Mouse (Mus musculus) lung, postnatal 4 days (tissue): ENCODE measurements around the gene Ranbp3l.

Experiments used
- DNase-seq, 2 experiments: peaks; one replicate each; pipeline ENCODE4 v3.0.0; 2021

Ranbp3l gene

GRCm38 (mm10) chr15:9071556-9072544 lies 104.1 kb downstream of the Ranbp3l start:
- DNase-seq = peak; percentile 65 to 67

- DNase-seq = peak in 1 of 2 experiments; percentile 24
Measured at GRCm38 (mm10) chr15:9072630-9073029, 104.9 kb downstream of the Ranbp3l start.

DNA sequence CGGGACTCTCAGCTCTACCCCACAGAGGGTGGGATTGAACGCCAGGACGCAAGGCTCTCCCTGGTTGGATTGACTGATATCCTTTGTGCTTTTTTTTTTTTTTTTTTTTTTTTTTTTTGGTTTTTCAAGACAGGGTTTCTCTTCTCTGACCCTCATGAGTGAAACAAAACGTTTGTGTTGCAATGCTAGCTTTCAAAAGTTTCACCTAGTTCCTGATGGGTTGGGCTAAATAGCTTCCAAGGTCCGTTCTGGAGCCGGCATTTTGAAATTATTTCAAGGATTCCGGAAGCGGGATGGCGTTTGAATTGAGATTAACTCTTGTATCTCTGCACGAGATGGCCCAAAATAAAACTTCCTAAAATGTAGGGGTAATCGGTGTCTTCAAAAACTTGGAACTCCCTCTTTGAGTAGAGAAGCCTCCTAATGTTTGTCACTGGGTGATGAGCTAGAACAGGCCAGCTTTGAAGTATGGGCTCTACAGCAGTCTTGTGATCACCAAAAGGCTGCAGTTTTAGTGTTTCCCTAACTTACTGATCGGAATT lies 105.4 kb downstream of the Ranbp3l start:
- DNase-seq = no peak

DNA sequence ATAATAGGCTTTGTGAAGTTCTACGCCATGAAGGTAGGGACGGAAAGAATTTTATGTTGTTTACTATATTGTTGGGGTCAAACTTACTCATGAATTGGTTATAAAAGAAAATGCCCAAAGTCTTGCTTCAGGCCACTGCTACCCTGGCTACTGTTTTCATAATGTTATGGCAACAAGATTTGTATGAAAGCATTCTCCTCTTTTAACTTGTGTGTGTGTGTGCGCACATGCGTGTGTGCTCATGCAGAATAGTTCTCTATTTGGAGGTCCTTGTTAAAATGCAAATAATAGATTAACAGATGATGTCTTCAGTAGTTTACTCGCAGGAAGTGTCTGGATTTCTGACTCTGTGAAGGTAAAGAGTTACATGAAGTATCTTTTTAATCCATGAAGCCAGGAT lies 105.9 kb downstream of the Ranbp3l start:
- no peak for DNase-seq

GRCm38 (mm10) chr15:9074139-9074538 lies 106.4 kb downstream of the Ranbp3l start:
- no peak for DNase-seq

DNA sequence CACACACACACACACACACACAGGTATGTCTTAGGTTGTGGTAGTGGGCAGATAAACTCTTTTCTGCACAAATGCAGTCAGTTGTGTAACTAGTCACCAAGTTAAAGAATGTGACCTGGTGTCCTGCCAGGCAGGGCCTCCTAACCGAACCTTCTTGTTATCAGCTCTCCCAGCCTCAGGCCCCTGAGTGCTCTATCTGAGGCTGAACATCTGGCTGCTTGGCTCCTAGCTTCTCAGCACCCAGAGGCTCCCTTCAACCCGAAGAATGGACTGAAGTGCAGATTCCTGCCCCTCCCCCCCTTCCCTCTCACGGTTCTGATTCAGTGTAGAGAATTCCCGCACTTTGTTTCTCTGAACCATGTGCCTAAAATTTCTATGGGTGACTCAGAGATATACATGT lies 106.9 kb downstream of the Ranbp3l start:
- peak; percentile 20 to 43 for DNase-seq

DNA sequence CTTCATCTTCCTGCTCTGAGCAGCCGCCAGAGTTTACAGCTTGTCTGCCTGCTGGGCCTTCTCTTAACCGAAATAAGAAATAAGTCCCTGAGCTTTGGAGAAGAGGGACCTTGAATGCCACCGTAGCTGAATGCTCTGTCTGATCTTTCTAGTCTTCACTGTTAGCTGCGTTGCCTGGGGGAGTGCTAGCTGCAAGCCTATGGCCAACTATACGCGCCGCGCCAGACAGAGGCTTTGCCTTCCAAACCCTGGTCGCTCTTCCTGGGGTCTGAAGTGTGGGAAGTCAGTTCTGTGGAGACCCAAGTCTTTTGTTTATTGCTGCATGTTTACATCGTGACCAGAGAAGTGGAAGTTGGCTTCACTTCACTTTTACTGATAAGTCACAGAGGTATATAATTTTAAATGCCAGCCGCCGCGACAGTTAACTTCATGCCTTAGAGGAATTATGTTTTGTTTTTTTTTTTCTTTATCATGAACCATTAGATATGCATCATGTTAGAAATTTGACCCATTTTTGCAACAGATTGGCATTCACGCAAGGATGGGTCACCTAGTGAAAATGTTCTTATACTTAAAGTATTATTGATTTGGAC lies 108.0 kb downstream of the Ranbp3l start:
- no peak for DNase-seq

DNA sequence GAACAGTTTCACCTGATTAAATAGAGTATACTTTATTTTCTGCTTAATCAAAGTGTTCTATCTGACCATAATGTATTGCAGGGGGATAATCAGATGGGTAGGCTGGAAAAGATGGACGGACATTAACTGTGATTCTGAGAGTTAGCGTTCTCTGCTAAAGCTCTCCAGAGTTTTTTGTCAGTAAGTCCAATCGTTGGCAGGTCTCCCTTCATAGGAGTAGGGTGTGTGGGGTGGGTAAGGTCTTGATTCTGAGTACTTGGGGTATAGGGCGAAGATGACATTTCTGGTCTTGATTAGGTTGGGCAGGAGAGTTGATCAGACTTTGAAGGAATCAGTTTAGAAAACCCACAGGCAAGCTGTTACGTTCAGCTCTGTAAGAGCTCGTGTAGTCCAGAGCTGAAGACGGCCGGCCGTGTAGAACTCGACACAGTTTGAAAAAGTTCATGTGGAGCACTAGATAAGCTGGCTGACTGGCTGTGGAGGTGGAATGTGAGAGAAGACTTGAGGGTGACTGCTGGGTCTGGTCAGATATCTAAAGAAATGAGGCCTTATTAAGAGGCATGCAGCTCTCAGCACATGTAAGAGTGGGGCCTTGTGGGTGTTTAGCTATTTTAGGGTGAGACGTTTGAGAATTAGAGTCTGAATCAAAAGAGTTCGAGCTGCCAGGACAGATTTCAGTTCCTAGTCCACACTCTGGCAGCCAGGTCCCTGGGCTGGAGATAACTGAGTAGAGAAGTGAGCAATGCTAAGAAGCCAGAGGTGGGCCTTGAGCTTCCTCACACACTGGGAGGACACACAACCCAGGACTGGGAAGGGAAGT lies 110.9 kb downstream of the Ranbp3l start:
- no peak for DNase-seq

DNA sequence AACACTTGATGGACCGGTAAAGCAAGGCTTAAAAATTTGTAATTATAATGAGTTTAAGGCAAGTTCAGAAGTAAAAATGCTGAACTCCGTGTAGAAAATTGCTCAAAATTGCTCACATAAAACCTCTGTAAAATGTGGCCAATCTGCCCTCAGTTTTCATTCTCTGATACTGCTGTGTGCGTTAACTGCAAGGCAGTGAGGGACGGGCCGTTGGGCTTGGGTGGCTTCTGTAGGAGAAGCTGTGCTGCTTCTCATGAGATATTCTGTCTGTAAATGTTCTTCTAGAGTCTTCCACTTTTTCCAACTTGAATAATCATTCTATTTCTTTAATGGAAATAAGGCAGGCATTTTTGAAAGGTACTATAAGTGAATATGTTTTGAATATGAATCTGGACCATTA lies 111.9 kb downstream of the Ranbp3l start:
- no peak for DNase-seq

- no peak for DNase-seq
Measured at GRCm38 (mm10) chr15:9080206-9080605, 112.5 kb downstream of the Ranbp3l start.

DNA sequence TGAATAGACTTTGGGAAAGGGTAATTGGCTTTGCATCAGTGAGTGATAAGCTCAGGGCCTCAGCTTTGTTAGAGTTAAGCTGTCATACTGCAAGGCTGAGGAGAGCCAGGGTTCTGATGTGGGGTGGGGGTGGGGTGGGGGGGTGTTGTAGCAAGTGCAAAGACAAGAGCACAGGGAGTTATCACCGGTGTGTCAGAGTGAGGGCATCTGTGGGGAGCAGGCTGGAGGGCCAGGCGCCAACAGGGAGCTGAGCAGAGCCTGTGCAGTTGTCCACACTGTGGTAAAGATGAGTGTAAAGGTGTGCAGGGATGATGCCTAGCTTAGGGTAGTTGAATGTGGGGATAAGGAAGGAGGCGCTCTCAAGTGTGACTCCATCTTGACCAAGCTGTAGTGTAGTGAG lies 113.5 kb downstream of the Ranbp3l start:
- no peak for DNase-seq

DNA sequence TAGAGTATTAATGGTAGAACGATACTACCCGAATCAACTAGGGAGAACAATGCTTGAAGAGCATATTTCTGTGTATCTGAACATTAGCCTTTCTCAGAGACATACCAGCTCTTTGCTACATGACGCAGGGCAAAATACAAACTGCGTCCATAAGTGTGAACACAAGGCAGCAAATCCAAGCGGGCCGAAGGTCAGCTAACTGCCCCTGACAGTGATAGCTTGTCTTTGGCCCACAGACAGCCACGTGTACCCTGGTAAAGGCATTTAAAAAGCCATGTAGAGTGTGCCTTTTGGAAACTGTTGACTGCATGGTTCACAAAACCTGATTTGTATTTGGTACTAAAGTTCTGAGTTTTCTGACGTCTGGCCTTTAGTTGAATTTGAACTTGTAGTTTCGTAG lies 115.0 kb downstream of the Ranbp3l start:
- DNase-seq = no peak

- no peak for DNase-seq
Measured at GRCm38 (mm10) chr15:9086813-9087212, 119.1 kb downstream of the Ranbp3l start.

GRCm38 (mm10) chr15:9087421-9087820 lies 119.7 kb downstream of the Ranbp3l start:
- DNase-seq = no peak

DNA sequence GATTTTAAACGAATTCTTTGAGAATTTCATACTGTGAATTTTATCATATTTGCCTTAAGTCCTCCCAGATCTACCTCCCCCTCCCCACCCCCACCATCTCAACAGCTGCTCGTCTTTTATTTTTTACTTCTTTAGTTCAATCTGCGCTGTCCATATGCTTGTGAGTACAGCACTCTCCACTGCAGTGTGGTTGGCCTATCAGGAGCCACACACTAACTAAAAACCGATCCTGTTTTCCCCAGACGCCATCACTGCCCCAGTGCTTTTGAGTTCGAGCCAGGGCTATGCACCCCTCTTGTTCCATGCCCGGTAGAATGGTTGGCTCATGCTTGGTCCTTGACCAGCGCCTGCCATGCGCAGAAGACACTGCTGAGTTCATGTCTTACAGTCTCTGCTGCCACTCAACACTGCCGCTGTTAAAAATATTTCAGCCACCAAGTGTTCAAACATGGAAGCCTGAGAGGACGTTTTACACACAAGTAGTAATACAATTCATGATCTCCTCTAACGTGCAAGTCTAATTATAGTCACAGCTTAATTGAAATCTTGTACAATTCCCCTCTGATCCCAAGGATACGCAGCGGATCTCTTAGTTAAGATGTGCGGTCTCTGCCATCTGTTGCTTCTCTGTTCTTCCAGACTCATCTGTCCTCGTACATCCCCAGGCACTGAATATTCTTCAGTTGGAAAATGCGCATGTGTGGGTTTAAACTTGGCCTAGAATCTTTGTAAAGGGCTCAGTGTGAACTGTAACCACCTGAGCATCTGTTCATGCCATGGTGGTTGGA lies 120.3 kb downstream of the Ranbp3l start:
- no peak for DNase-seq

DNA sequence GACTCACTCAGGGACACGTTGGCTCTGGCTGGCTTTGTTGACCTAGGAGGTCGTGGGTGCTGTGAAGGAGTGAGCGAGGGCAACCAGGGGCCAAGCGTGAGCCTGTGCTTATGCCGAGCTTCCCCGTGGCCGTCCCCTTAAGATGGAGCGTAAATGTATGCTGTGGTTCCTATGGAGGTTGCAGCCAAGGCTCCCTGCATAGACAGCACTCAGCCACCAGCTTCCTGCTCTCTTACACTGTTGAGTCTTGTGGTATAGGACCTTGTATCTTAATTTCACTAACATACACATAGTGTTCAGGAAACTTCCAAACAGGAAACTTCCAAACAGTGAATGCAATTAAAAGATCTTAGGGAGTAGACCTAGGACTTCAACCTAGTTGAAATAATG lies 120.9 kb downstream of the Ranbp3l start:
- DNase-seq = no peak

DNA sequence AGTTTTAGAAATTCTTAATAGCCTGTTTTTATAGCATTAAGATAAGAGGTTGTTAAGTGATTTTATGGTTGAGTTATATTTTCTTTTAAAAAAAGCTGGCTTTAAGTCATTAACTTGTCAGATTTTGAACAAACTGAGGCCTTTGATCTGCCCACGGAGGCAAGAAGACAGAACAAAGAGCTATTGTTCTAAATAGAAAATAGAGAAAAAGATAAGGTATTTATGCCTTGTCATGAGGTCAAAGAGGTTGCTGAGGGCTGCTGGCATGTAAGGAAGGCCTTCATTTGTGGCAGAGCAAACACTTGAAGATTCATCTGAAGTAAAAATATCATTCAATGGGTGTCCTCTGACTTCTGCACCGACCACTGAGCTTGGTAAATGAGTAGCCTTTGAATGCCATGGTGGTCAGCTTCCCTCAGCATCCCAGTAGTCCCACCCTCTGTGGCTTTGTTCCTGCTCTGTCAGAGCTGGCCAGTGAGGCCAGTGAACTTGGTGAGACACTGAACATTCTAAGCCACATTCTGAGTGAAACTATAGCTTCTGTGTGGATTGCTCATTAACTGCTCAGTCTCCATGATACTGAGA lies 121.5 kb downstream of the Ranbp3l start:
- DNase-seq = no peak

GRCm38 (mm10) chr15:9090662-9091061 lies 122.9 kb downstream of the Ranbp3l start:
- DNase-seq = no peak

DNA sequence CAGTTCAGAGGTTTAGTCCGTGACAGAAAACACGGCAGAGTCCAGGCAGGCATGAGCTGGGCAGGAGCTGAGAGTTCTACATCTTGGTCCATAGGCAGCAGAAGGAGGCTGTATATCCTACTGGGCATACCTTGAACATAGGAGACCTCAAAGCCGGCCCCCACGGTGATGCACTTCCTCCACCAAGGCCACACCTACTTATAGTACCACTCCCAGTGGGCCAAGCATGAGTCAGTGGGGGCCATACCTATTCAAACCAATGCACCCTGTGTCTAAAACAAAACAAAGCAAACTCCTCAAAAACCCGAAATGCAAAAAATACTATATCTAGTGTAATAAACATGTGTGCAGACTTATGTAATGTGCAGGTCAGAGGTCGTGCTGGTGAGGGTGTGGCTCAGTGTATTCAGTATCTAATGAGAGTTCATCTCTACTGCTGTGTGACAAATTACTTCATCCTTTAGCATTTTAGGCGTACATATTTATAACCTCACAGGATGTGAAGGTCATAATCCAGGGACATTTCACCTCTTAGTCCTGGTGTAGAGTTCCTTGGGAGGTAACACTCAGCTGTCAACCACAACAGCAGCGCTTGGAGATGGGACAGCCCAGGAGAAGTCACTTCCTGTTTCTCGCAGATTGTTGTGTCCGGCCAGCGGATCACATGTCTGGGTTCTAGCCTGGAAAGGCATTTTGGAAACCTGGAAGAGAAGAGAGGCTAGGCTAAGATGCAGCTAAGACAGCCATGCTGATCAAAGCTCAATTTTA lies 126.0 kb downstream of the Ranbp3l start:
- DNase-seq = no peak

GRCm38 (mm10) chr15:9094366-9094750 lies 126.6 kb downstream of the Ranbp3l start:
- peak; percentile 74 to 84 for DNase-seq

GRCm38 (mm10) chr15:9096865-9097264 lies 129.1 kb downstream of the Ranbp3l start:
- DNase-seq = no peak
